Mouse (Mus musculus) left cerebral cortex, adult 11 months (tissue): Measurements from ENCODE around the gene Zfp784.
"Not testable (repeated sequence)": the region's sequence is repeated elsewhere in the genome, so short reads cannot be mapped to it uniquely, and the experiment has no call there.

Source experiments
- DNase-seq: peaks from one replicate; pipeline ENCODE4 v3.0.0; 2022; ENCODE audit warnings: low spot score

The Zfp784 gene

DNA sequence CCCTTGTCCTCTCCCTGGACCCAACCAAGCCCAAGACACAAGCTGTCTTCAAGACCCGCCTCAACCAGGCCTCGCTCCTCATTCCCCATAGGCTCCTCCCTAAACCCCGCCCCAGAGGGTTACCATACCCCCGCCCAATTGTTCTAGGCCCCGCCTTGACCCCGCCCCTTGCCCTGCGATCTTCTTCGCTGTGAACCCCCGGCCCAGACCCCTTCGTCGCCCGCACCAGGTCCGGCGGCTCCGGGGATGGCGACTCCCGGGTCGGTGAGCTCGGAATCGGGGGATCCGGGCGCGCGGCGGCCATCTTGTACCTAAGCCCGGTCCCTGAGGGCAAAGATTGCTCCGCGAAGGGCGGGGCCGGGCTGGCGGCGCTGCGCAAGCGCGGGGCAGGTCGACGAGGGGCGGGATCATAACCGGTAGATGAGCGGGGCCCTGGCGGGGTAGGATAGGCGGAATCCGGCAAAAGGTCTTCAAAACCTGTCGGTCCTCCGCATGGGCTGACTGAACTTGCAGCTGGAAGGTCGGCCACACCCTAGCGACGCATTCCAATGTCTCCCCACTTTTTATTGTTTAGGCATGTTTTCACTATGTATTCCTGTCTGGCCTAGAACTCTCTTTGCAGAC is at the start of gene Zfp784:
Gene Zfp784 (minus strand): TSS at position 338 of the 624 bp plus-strand sequence.
- peak; percentile 85 for DNase-seq

DNA sequence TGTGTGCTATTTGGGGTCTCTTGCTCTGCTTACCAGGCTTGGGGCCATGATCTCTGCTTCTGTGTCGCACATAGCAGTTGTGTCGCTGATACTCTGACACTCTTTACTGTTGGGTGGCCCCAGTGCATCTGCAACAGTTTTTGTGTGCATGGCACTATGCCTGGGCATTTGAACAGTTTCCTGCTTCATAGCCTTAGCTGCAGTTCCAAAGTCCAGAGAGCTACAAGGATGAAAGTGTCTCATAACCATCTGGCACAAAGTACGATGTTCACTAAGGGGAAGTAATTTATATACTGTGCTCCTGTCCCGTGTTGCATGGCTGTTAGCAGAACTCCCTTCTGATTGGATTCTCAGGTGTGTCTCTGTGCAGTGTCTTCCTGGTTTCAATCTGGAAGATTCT is 49.6 kb upstream of the Zfp784 start:
- no peak for DNase-seq

DNA sequence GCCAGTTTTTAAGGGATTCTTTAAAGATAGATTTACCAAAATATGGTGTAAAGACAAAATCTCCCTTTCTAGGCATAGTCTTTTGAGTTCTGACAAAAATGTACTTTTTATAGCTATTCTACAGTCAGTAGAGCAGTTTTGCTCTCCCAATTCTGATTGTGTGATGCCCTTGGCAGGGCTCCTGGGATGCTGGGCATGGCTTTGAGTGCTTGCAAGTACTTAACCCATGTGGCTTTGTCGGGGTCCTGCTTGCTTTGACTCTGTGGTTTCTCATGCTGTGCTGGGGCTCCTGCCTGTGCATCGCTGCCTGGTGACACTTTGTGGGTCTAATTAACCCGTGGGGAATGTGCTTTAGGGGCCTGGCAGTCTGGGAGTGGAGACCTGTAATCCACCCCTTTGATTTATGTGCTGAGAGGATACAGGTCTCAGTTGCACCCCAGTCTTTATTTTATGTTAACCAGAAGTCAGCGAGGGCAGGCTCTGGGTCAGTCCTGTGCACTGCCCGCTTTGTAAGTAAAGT is 48.7 kb upstream of the Zfp784 start:
- no peak for DNase-seq

DNA sequence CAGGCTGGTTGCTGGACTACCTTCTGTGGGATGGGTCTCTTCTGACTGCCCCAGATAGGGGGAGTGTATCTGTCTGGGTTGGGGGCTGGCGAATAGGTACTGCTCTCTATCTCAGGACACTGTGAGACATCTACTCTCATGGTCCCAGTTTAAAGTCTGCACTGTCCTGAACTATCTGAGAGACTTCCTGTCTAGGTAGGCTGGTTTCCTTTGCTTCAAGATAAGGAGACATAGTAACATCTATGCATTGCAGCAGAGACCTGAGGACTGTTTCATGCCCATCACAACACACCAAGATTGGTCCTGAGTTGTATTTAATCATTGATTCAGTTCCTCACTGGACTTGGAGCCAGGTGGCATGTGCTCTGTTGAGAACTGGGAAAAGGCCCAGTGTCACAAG is 47.3 kb upstream of the Zfp784 start:
- DNase-seq = no peak

DNA sequence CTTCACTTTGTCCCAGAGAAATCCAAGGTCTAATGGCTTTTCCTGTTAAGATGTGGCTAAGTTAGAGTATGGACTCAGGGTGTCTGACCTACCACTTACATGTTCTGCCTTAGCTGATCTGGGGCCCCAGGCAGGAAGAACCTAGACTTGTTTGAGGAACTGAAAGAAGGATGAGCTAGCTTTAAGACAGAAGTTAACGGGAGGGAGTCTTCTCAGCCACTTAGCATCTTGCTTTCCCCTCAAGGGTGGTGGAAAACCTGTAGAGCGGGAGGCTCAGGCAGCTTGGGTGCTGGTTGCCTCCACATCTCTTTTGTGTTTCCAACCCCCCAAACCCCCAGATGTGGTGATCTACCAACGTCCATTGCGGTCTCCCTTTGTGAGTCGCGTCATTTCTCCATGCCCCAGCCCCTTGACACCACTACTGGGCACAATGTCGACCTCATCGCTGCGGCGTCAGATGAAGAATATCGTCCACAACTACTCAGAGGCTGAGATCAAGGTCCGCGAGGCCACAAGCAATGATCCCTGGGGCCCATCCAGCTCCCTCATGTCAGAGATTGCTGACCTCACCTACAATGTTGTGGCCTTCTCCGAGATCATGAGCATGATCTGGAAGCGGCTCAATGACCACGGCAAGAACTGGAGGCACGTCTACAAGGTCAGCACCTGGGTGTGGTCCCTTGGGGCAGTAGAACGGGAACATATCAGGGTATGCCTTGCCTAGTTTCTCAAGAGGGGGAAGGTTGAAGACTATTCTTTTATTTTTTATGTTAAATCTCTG is 45.3 kb upstream of the Zfp784 start:
- no peak for DNase-seq

DNA sequence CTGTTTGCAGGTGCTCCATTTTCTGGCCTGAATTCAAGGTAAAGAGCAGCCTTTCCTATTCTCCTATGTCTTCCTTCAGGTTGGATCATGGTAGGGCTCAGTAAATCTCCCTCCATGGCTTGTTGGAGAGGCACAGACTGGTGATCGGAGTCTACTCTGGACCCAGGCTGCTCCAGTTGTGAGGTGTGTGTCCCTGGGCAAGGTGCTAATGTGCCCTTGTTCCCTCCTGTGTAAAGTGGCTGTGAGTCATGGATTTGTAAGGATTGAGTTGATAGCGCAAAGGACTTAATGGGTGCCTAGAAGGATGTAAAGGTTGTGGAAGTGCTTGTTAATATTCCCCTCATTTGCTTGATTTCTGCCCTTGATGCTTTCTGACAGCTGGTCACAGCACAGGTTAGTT is 43.7 kb upstream of the Zfp784 start:
- DNase-seq = no peak

DNA sequence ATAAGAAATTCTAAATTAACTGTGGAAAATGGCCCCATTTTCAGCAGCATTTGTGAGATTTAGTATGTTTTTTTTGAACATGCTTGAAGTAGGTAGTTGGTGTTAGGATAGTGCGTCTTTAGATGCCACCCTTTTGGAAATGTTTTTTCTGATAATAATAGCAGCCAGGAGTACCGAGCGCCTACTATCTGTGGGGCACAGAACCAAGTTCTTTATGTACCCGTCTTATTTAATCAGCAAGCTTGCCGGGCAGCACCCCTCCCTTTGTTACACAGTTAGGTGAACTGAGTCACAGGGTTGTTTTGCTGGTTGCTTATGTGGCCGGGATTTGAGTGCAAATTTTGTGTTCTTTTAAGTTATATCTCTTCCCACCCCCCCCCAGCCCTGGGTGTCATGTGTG is 43.0 kb upstream of the Zfp784 start:
- DNase-seq = no peak

DNA sequence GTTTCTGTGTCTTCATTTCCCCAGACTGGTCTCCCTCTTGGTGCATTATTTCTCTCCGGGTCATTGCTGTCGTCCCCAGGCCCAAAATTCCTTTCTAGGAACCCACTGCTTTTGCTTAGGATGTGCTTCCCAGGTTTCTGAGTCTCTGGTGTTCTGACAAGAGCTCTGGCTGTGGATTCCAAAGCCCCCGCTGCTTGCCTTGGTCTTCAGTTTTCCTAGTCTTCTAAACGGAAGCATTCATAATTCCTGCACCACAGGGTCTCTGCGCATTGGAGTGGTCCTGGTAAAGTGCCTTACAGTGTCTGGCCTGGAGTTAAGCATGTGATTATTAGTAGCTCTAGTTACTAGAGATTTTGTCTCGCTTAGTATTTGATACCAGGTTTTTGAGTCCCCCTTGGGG is 42.6 kb upstream of the Zfp784 start:
- no peak for DNase-seq

DNA sequence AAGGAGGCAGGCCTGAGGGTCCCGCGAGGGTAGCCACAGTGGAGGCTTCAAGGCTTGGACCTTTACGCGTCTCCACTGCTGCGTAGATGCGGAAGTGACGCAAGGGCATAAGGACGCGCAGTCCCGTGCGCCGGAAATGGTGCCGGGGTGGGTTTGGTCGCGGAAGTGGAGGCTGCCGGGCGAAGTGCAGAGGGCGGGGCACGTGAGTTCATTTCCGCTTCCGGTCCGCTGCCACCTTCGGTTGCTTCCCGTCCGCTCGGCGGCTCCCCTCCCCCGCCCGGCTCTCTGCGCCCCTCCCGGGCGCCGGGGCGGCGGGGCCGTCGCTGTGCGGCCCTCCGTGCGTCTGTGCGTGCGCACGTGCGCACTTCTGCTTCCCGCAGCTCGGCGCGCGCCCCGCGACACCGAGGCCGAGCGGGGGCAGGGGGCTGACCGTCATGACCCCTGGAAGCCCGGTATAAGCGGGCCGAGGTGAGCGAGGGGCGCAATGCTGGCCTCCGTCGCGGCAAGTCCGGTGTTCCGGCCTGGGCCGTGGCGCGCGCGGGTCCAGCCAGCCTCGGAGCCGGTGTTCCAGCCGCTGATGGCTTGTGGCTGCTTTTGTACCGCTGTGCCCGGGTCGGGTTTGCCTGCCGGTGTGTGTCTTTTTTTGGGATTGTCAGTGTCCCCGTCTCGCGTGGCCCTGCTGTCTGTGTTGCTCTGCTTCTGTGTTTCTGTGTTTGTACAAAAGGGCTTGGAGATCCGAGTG is 41.9 kb upstream of the Zfp784 start, which contains the start of gene Epn1:
Gene Epn1 (plus strand): TSS at position 226 of the 742 bp plus-strand sequence.
- DNase-seq = peak; percentile 92

DNA sequence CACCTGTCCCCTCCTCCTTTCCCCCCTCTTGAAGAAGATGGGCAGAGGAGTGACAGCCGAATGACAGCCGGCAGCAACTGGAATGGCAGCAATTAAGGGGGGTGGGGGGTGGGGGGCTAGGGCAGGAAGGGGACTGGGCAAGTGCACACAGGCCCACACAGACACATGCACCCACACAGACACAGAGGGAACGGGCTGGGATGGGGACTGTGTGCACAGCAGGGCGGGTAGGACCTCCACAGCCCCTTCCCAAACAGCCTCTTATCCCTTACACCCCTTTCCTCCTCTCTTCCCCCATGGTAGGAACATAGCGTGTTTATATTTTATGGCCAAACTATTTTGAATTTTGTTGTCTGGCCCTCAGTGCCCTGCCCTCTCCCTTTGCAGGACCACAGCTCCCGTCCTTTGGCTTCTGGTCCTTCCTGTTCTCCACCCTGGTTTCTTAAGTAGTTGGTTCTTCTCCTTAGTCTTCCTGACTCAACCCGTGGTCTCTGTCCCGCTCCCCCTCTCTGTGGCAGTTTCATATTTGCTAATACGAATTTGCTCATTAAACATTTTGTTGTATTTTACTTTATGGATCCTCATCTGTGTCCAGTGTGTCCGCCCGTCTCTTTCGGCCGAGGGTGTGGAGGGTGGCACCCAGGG is 41.2 kb upstream of the Zfp784 start:
- not testable (repeated sequence) for DNase-seq

DNA sequence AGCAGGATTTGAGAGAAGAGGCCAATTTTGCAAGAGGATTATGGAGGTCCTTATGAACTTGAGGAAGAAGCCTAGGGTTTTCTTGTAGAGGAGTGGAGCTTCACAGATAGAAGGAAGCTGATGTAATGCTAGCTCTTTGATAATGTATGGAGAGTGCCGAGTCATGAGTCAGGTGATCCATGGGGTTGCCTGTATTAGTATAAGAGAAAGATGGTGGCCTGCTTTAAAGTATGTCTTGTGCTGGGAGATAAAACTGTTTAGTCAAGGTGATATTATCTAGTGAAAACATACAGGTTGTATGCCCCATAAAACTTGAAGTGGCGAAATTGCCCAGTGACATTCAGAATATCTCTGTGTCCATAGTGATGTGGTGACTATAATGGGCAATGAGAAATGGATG is 38.7 kb upstream of the Zfp784 start:
- no peak for DNase-seq

DNA sequence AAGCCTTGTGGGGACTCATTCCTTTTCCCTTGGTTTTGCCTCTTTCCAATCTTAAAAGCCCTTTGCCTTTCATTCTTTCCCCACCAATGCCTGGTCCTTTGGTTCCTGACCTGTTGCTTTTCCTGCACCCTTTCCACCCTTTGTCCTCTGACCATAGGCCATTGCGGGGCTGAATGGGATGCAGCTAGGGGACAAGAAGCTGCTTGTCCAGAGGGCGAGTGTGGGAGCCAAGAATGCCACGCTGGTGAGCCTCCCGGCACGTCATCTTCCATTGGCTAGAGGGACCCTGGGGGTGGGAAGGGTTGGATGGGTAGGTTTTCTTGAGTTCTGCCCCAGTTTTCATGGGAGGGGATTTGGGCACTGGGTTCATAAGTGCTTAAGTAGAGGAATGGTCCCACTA is 36.7 kb upstream of the Zfp784 start:
- no peak for DNase-seq

DNA sequence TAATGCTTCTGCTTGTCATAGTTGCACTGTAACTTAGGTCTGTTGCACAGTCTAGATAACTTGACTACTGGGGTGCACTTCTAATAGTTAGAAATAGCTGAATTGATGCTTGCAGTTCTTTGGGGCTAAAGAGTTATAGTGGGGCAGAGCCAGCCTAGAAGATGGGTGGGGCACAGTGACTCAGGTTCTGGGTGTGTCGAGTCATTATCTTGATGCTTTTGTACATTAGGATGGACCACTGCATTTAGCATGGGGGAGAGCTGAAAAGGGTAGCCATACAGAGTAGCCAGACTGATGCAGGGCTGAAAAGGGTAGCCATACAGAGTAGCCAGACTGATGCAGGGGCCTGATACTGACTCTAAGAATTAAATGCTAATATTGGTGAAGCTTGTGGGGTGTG is 35.3 kb upstream of the Zfp784 start:
- no peak for DNase-seq

DNA sequence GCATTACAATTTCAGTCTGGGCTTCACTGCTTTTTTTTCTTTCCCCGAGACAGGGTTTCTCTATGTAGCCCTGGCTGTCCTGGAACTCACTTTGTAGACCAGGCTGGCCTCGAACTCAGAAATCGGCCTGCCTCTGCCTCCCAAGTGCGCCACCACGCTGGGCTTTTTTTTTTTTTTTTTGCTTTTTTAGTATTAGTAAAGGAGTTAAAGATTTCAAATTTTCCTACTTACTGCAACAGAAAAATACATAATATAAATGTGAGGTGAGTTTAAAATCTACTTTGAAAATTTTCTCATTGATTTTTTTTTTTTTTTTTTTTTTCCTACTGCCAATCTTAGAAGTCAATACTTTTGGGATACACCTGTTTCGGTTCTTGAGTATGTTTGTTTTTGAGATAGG is 26.6 kb upstream of the Zfp784 start:
- DNase-seq = no peak

DNA sequence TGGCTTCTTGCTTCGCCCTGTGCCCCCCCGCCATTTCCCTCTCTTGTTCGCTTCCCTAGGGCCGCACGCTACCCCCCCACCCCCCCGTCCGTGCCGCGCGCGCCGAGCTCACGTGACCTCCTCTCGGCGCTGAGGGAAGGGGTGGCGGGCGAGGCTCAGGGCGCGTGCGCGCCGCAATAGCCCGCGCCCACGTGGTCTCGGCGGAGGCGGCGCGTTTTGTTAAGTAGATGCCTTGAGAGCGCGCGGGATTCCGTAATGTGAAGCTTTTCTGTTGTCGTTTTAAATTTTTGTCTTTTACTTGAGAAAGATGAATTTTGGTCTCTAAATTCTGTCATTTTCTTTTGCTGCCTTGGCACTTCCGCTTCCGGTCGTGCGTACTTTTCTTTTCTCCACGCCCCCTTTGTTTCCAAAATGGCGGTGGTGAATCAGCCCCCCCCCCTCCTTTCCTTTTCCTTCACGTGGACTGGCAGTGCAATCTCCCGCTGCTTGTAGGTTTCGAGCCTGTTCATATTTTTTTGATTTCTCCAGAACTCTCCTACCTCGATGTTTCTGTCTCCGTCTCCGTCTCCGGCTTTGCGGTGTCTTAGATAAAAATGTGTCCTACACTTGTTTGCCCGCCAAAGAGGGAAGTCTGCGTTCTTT is 24.2 kb upstream of the Zfp784 start:
- no peak for DNase-seq

DNA sequence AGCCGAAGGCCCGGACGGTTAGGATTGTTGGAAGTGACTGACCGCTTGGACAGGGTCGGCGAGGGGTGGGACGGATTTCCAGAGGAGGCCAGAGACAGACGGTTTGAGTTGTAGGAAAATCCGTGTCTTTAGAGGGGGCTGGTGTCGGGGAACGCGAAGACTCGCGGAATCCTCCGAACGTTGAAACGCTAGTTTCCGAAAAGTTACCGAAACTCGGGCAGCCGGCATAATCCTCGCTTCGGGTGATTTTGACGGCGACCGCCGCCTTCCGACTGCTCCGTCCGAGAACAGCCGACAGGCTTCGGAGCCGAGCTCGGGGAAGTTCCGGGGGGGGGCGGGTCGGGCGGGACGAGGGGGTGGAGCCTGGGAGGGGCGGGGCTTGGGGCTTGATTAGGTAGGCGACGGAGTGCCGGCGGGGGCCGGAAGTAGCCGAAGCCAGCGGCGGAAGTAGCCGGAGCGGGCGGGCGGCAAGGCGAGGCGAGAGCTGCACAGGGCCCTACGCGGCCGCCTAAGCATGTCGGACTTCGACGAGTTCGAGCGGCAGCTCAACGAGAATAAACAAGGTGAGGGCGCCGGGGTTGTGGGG is 23.6 kb upstream of the Zfp784 start, which contains the start of gene U2af2:
Gene U2af2 (plus strand): TSS at position 370 of the 586 bp plus-strand sequence.
- peak; percentile 86 for DNase-seq

DNA sequence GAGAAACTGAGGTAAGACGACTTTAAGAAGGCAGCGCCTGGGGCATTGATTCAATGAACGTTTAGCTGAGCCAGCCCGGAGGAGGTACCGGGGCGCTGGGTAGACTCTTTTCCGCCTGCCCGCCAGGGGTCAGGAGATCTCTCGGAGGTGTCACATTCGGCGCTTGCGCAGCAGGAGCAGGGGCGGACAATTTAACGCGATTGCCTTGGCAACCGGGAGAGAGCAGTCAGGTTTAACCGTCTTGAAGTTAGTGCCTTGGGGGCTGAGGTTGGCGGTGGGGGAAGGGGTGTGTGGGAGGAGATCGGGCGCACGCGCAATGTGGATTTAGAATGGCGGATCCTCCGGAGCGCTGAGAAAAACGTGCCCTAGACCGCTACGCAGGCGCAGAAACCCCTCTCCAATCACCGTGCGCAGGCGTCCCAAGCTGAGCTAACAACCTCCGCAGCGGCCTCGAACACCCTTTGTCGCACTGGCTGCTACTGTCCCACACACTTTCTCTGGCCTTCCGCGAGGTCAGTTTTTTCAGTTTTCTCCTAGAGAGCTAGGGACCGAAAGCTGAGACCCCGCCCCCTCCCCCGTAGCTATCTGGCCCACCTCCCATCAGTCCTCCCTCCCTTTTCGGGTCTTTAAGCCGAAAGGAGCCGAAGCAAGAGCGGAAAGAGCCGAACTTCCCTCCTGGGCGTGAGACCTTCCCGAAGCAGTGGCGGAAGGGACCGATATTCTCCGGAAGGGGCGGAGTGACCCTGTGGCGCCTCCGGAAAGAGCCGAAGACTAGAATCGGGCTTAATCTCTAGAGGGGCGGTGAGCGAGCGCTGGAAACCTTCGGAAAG is 22.9 kb upstream of the Zfp784 start:
- peak; percentile 96 for DNase-seq

DNA sequence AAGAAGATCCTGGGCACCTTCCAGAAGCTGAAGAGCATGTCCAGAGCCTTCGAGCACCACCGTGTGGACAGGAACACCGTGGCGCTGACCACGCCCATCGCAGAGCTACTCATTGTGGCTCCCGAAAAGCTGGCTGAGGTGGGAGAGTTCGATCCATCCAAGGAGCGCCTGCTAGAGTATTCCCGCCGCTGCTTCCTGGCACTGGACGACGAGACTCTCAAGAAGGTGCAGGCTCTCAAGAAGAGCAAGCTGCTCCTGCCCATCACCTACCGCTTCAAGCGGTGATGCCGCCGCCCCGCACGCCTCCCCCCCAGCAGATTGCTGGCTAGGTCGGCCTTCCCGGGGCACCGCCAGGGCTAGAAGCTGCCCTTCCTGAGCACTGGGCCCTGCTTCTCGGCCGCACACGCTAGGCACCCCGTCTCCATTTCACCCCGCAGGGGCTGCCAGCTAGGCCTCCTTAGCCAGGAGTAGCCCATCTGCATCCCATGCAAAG is 22.0 kb upstream of the Zfp784 start:
- no peak for DNase-seq

DNA sequence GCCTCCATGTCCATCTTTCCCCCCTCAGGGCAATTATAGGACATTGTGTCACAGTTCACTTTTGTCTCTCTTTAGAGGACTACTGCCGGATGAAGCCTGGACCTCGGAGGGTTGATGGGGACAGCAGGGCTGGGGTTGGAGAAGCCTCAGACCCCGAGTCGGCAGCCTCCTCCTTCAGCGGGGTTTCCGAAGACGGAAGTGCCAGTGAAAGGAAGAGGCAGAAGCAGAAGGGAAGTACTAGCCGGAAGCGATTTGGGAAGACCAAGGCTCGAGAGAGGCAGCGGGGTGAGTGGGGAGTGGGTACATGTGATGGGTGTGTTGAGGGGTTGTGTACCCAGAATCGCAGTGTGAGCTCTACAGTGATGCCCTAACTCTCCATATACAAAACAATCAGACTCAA is 21.2 kb upstream of the Zfp784 start:
- DNase-seq = no peak

DNA sequence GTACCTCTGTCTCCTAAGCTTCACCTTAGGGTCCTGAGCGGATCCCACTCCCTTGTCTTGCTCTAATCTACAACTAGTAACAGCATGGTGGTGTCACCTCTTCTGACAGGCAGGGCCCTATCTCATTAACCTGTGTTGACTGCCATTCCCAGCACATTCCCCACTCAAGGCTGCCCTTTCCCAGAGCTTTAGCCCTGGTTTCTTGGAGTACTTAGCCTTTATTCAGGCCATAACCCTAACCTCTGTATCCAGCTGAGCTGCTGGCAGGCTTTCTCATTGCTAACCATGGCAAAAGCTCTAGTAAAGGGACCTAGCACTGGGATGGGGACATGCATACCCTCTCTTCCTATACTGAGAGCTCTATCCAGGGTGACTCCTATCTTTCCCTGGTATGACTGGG is 20.4 kb upstream of the Zfp784 start:
- DNase-seq = no peak
